Mouse (Mus musculus): ENCODE results near the gene Lrrc4c. TPM values are rescaled to one million over a fixed set of nuclear protein-coding genes. Genes with fewer than 3 reads are reported as not detected.

Lrrc4c gene
- total RNA-seq, 1 experiment from 2014 or later = not detected

GRCm38 (mm10) chr2:96714561-96714960, 396.6 kb downstream of the Lrrc4c start:
- ATAC-seq (replicated peaks in 1 of 2; ENCODE audit: insufficient read depth in 1 of 2, low FRiP score in 2 of 2, low TSS enrichment in 1 of 2, low read depth in 1 of 2, poor library complexity in 2 of 2, severe bottlenecking in 2 of 2) = no peak

DNA sequence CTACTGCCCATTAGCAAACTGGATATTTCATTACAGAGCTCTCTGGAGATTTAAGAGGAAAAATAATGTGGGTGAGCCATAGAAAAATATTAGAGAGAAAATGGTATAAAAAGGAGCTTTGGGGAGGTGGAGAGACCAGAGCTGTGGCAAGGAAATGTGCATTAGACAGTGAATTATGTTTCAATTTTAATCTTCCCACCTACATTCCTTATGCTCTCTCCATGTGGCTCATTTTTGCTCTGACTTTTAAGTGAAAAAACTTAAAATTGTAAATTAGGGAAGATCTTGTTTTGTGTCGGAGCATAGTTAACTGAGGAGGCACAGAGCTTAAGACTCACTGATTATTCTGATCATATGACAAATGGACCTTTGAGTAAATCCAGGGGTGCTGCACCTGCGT, 399.4 kb downstream of the Lrrc4c start:
- ATAC-seq (replicated peaks in 1 of 2; ENCODE audit: insufficient read depth in 1 of 2, low FRiP score in 2 of 2, low TSS enrichment in 1 of 2, low read depth in 1 of 2, poor library complexity in 2 of 2, severe bottlenecking in 2 of 2) = no peak

GRCm38 (mm10) chr2:96723395-96723794, 405.4 kb downstream of the Lrrc4c start:
- no peak for ATAC-seq (replicated peaks in 1 of 2; ENCODE audit: insufficient read depth in 1 of 2, low FRiP score in 2 of 2, low TSS enrichment in 1 of 2, low read depth in 1 of 2, poor library complexity in 2 of 2, severe bottlenecking in 2 of 2)

DNA sequence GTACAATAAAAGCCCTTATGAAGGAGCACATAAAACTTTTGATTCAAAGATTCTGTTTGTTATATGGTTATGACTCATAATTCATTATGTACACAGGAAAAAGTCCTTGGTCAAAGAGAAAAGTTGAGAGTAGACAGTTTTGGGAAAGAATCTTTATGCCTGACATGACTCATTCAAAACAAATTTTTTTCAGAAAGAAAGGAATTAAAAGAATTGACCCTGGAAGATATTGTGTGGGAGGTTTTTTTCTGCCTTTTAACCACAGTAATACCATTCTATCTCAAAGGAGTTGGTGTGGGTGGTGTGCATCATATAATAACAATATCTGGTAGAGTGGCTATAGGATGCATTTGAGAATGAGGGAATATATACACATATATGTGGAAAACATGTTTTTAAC, 418.1 kb downstream of the Lrrc4c start:
- no peak for ATAC-seq (replicated peaks in 1 of 2; ENCODE audit: insufficient read depth in 1 of 2, low FRiP score in 2 of 2, low TSS enrichment in 1 of 2, low read depth in 1 of 2, poor library complexity in 2 of 2, severe bottlenecking in 2 of 2)

DNA sequence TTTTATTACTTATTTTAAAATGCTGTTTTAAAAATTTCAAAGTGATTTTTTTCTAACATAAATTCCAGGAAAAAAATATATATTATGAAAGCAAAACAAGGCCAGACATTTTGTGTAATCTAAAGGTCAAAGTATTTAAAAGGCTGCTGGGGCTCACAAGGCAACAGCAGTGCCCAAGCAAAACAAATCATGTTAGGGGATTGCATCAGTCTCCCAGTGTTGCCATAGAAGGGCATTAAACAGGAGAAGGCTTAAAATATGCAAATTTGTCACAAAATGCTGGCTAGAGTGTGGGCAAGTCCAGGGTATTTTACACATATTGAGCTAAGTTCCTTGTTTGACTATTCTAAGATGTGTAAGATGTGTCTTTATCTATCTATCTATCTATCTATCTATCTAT, 437.1 kb downstream of the Lrrc4c start:
- ATAC-seq (replicated peaks in 1 of 2; ENCODE audit: insufficient read depth in 1 of 2, low FRiP score in 2 of 2, low TSS enrichment in 1 of 2, low read depth in 1 of 2, poor library complexity in 2 of 2, severe bottlenecking in 2 of 2) = no peak

GRCm38 (mm10) chr2:96757701-96758100, 439.7 kb downstream of the Lrrc4c start:
- no peak for ATAC-seq (replicated peaks in 1 of 2; ENCODE audit: insufficient read depth in 1 of 2, low FRiP score in 2 of 2, low TSS enrichment in 1 of 2, low read depth in 1 of 2, poor library complexity in 2 of 2, severe bottlenecking in 2 of 2)

GRCm38 (mm10) chr2:96763538-96763937, 445.6 kb downstream of the Lrrc4c start:
- ATAC-seq (replicated peaks in 1 of 2; ENCODE audit: insufficient read depth in 1 of 2, low FRiP score in 2 of 2, low TSS enrichment in 1 of 2, low read depth in 1 of 2, poor library complexity in 2 of 2, severe bottlenecking in 2 of 2) = no peak

- ATAC-seq (replicated peaks in 1 of 2; ENCODE audit: insufficient read depth in 1 of 2, low FRiP score in 2 of 2, low TSS enrichment in 1 of 2, low read depth in 1 of 2, poor library complexity in 2 of 2, severe bottlenecking in 2 of 2) = no peak
These were observed 457.4 kb downstream of the Lrrc4c start for GRCm38 (mm10) chr2:96775376-96775775.

DNA sequence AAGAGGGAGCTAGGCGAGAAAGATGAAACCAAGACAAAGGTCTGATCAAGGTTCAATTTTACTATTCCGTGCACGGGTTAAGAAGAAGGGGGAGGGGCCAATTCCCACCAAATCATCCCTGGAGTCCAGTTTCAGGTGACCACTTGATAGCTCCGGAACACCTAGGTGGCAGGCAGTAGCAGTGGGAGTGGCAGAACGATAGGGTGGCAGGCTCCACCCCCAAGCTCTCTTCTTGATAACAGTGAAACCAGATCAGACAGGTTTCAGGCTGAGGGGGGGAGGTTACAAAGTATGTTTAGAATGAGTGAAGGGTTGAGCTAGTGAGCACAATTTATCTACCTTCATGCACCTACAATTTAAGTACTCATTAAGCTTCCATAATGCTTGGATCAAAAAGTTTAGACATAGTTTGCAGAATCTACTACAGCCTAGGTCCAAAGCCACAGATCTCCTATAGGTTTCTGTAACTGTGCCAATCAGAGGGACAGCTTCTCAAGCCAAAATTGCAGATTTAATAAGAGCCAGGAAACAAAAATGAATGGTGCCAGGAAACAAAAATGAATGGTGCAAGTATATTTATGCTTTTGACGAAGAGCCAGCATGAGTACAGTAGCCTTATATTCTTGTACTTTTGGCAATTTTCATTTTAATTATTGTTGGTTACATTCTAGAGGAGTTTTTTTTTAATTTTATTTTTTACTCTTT, 478.9 kb downstream of the Lrrc4c start:
- ATAC-seq (replicated peaks in 1 of 2; ENCODE audit: insufficient read depth in 1 of 2, low FRiP score in 2 of 2, low TSS enrichment in 1 of 2, low read depth in 1 of 2, poor library complexity in 2 of 2, severe bottlenecking in 2 of 2) = no peak

DNA sequence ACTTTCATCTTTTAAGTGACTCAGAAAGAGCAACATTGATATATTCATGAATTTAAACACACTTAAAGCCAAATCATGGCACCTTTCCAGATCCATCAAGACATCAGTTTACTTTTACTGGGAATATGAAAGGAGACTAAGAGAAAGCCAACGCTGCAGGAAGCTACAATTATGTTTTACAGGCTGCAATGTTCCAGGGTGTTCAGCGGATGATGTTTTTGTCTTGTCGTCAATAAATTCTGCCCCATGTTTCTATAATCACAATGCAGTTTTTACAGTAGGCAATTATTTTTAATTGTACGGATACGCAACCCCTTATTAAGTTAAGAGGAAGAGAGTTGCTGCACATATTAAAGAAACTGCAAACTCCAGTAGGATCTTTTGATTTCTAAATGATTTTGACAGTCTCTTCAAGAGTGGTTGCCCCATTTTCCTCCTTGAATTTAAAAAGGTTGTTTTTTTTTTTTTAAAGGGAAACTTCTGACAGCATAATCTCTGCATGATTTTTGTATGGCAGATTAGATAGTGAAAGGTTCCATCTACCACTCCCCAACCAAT, 532.9 kb downstream of the Lrrc4c start:
- no peak for ATAC-seq (replicated peaks in 1 of 2; ENCODE audit: insufficient read depth in 1 of 2, low FRiP score in 2 of 2, low TSS enrichment in 1 of 2, low read depth in 1 of 2, poor library complexity in 2 of 2, severe bottlenecking in 2 of 2)

GRCm38 (mm10) chr2:96853797-96854196, 535.8 kb downstream of the Lrrc4c start:
- no peak for ATAC-seq (replicated peaks in 1 of 2; ENCODE audit: insufficient read depth in 1 of 2, low FRiP score in 2 of 2, low TSS enrichment in 1 of 2, low read depth in 1 of 2, poor library complexity in 2 of 2, severe bottlenecking in 2 of 2)

DNA sequence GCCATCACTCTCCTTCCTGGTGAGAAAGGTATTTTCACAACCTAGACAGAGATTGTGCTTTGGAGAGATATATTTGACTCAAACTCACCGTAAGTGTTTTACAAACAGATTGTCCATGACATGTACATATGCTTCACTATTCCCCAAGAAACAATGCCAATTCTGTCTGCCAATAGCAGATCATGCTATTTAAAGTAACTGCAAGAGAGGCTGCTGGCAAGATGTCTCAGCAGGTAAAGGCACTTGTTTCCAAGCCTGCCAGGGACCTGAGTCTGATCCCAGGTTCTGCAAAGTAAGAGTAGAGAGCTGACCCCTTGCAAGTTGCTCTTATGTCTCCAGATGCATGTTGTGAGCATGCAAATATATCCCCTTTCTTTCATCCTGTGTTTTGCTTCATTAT, 558.1 kb downstream of the Lrrc4c start:
- no peak for ATAC-seq (replicated peaks in 1 of 2; ENCODE audit: insufficient read depth in 1 of 2, low FRiP score in 2 of 2, low TSS enrichment in 1 of 2, low read depth in 1 of 2, poor library complexity in 2 of 2, severe bottlenecking in 2 of 2)

DNA sequence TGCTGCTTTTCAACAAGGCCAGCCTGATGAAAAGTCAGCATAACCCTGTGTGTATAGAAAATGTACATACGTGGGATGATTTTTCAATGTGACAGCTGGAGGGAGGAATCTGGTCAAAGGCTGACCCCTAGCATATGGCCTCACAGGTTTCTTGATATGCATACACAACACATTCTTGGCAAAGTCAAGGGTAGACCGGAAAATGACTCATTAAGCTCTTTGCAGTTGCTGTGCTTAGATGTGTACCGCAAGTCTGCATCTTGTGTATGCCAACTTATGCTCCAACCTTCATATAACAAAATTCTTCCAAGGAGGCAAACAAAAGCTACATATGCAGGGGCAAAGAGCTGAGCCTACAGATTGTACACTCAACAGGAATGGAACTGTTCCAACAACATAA, 631.6 kb downstream of the Lrrc4c start:
- no peak for ATAC-seq (replicated peaks in 1 of 2; ENCODE audit: insufficient read depth in 1 of 2, low FRiP score in 2 of 2, low TSS enrichment in 1 of 2, low read depth in 1 of 2, poor library complexity in 2 of 2, severe bottlenecking in 2 of 2)

DNA sequence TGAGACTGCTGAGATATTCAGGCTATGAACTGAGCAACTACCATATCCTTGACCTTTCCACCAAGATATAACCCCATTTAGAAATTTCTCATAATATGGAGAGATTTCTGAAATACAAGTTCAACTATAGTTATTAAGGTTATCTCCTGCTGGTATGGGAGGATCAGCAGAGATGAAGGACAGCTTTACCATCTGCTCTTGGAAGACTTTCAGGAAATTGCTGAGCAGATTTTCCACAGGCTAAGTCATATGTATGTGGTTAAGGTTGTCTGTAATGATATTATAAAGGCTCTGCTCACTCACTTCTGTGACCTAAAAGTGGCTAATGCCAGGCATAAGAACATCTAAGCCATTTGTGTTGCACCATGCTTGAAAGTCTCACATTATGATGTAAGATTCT, 681.6 kb downstream of the Lrrc4c start:
- no peak for ATAC-seq (replicated peaks in 1 of 2; ENCODE audit: insufficient read depth in 1 of 2, low FRiP score in 2 of 2, low TSS enrichment in 1 of 2, low read depth in 1 of 2, poor library complexity in 2 of 2, severe bottlenecking in 2 of 2)

DNA sequence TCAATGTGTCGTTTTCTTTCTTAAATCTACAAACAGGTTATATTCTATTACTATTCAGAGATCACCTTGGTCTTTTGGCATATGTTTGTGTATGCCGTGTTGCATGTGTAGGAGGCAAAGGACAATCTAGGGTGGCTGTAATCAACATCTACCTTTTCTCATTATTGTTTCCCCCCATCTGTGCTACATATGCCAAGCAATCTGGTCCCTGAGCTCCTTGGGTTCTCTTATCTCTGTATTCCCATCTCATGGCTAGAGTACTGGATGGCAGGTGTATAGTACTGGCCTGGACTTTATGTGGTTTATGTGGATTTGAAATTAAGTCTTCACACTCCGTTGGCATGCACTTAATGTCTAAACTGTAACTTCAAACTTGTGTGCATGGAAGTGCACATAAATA, 700.4 kb downstream of the Lrrc4c start:
- ATAC-seq (replicated peaks in 1 of 2; ENCODE audit: insufficient read depth in 1 of 2, low FRiP score in 2 of 2, low TSS enrichment in 1 of 2, low read depth in 1 of 2, poor library complexity in 2 of 2, severe bottlenecking in 2 of 2) = no peak

DNA sequence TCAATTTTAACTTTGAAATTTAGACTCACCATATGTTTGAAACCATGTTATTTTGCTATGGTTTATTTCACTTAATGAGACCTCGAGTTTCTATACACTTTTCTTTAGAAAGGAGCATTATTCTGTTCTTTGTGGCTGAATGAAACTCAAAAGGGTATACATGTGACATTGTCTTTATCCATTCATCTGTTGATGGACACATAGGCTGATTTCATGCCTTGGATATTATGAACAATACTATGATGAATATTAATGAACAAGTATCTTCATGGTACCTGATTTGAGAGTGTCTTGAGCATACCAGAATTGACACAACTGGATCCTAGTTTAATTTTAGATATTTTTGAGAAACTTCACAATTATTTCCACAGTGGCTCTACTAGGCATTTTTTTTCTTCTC, 709.0 kb downstream of the Lrrc4c start:
- ATAC-seq (replicated peaks in 1 of 2; ENCODE audit: insufficient read depth in 1 of 2, low FRiP score in 2 of 2, low TSS enrichment in 1 of 2, low read depth in 1 of 2, poor library complexity in 2 of 2, severe bottlenecking in 2 of 2) = no peak

- ATAC-seq (replicated peaks in 1 of 2; ENCODE audit: insufficient read depth in 1 of 2, low FRiP score in 2 of 2, low TSS enrichment in 1 of 2, low read depth in 1 of 2, poor library complexity in 2 of 2, severe bottlenecking in 2 of 2) = no peak
These were observed 709.6 kb downstream of the Lrrc4c start for GRCm38 (mm10) chr2:97027585-97027984.

- ATAC-seq (replicated peaks in 1 of 2; ENCODE audit: insufficient read depth in 1 of 2, low FRiP score in 2 of 2, low TSS enrichment in 1 of 2, low read depth in 1 of 2, poor library complexity in 2 of 2, severe bottlenecking in 2 of 2) = no peak
These were observed 718.4 kb downstream of the Lrrc4c start for GRCm38 (mm10) chr2:97036401-97036800.
